Mouse (Mus musculus) thymus, postnatal 36 days (tissue): ENCODE measurements around the gene Nup210l.
A peak's percentile ranks its signal among the peaks of the same experiment; 100 is the strongest.

Experiments
- DNase-seq, 2 experiments: peaks; one replicate each; pipeline ENCODE4 v3.0.0; 2022; ENCODE audit warnings: mixed read lengths in 2 of 2

Nup210l gene

DNA sequence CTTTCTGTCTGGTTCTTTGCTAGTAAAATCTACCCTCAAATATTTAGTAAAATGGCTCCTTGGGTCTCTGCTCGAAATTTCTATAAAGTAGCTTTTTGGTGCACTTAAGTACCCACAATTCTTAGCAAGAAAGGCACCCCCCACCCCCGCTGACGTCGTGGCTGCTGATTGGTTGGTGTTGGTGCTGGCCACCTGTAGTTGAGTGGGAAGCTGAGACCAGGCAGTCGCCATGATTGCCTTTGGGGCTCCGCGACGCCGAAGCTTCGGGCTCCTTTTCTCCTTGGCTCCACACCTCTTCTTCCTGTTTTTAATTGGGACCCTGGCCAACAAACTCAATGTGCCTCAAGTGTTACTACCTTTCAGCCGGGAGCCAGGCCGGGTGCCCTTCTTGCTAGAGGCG, at the start of gene Nup210l:
Gene Nup210l, plus strand, starts transcription at position 195 of the 400 bp plus-strand sequence.
- DNase-seq: no peak

DNA sequence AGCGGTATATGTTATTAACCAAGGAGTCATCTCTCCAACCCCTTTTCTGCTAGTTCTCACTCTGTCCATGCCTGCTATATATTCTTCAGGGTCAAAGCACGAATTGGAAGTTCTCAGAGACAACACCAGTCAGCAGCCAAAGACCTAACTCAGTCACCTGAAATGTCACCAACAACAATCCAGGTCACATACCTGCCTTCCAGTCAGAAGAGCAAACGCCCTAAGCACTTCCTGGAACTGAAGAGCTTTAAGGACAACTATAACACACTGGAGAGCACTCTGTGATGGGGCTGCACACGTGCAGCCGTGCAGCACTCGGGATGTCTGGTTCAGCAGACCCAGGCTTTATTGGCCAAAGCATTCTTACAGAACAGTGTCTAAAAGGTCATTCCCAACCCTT, 42.4 kb upstream of the Nup210l start:
- no peak for DNase-seq

DNA sequence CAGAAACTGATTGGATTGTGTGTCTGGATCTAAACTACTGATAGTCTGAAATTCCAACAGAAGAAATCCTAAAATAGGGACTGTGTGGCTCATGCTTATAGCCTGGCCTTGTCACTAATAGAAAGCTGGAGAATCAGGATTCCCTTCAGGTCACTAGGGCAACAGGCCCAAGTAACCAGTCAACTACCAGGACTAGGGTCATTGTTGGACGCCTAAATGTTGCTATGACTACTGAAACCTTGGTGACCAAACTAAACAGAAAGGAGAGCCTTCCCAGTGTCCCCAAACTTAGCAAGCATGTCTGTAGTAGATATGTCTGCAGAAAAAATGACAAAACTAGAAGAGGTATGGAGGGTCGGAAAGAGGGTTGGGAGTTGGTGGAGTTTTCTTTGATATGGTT, 41.4 kb upstream of the Nup210l start:
- no peak for DNase-seq

- no peak for DNase-seq
Measured at GRCm38 (mm10) chr3:90064383-90064782, 39.5 kb upstream of the Nup210l start.

GRCm38 (mm10) chr3:90065553-90065952, 38.4 kb upstream of the Nup210l start:
- peak; percentile 41 to 52 for DNase-seq

- DNase-seq: no peak
Measured at GRCm38 (mm10) chr3:90067851-90068250, 36.1 kb upstream of the Nup210l start.

- no peak for DNase-seq
Measured at GRCm38 (mm10) chr3:90069688-90070087, 34.2 kb upstream of the Nup210l start.

DNA sequence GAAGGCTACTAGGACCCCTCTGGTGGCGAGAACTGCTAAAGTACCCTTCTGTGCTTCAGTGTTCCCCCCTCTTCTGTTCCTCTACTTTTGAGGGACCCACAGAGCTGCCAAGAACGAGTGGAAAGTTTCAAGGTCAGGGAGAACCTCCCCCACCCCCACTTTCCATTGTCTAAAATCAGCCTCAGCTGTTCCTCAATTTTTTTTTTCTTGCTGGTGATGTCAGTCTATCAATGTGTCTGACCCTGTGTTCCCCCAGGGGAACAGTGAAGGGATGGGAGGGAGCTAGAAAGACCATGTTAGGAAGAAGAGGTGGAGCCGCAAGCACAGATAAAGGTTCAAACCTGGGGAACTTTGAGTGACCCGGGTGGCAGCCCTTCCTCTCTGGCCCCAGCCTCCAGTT, 31.6 kb upstream of the Nup210l start, which contains the start of gene Tpm3:
Gene Tpm3, plus strand, starts transcription at position 356 of the 400 bp plus-strand sequence.
- DNase-seq: no peak

DNA sequence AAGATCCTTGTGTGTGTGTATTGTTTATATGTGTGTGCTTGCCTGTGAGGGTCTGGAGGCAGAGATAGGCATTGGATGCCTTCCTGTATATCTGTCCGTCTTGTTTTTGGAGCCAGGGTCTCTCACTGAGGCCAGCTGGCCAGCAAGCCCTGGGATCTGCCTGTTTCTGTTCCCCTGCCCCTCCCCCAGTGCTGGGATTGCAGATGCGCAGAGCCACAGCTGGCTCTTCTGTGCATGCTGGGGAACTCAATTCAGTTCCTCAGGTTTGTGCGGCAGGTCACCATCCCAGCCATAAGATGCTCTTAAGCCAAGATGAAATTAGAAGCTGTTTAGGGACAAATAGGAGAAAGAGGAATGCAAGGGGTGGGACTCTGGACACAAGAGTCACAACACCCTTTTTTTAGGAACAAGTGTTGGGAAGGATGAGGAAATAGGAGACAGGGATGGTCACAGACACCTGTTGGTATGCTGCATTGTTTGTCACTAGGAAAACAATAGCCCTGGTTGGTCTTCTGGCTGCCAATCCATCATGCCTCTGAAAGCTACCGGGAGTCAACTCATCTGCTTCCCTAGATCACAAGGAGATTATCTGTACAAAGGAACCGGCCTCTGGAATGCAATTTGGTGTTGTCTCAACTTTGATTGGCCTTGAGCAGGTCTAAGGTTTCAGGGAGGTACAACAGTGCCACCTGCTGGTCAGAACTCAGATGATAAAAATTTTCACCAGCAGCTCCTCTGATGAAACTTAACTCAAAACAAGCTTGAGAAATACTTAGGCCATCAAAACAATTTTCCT, 26.8 kb upstream of the Nup210l start:
- DNase-seq: peak; percentile 65 to 69

DNA sequence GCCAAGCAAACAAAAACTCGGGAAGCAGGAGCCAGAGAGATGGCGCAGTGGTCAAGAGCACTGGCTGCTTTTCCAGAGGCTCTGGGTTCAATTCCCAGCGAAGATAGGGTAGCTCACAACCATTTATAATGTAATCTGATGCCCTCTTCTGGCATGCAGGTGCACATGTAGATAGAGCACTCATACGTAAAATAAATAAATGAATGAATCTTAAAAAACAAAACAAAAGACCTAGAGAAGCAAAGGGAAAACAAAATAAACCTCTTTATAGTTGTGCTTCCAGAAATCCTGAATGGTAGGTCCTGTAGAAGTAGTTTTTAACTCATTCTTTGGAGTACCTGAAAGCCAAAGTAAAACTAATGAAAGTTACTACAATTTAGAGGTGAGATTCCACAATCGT, 25.7 kb upstream of the Nup210l start:
- DNase-seq: no peak

GRCm38 (mm10) chr3:90079133-90079762, 24.7 kb upstream of the Nup210l start:
- DNase-seq: peak; percentile 85 to 91

DNA sequence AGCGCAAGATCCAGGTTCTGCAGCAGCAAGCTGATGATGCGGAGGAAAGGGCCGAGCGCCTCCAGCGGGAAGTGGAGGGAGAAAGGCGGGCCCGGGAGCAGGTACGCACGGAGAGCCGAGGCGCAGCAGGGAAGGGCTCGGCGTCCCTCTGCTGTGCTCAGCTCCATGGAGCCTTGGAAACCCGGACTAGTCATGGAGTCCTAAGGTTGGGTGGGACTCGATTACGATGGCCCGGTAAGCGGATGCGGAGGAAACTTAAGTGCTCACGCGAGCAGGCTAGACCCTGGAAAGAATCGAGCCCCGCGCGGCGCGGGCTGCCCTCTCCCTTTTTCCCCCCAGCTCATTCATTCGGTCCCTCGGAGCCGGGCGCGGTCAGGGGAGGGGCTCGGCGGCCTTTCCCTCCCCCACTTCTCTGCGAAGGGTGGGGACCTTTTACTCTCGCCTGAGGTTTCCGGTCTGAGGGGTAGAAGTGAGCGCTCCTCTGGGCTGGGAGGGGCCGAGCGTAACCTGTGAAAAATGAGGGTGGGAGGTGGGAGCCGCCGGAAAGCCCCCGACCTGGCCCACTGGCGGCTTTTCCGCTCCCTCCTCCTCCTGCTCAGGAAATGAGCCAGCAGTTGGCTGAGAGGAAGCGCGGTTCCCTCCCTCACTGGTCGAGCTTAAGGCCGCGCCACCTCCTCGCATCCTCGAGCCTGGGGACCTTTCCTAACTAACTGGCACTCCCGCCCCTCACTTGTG, 24.0 kb upstream of the Nup210l start:
- peak; percentile 86 to 93 for DNase-seq

GRCm38 (mm10) chr3:90080498-90080863, 23.5 kb upstream of the Nup210l start:
- DNase-seq: no peak

- DNase-seq: no peak
Measured at GRCm38 (mm10) chr3:90081365-90082240, 22.3 kb upstream of the Nup210l start.

DNA sequence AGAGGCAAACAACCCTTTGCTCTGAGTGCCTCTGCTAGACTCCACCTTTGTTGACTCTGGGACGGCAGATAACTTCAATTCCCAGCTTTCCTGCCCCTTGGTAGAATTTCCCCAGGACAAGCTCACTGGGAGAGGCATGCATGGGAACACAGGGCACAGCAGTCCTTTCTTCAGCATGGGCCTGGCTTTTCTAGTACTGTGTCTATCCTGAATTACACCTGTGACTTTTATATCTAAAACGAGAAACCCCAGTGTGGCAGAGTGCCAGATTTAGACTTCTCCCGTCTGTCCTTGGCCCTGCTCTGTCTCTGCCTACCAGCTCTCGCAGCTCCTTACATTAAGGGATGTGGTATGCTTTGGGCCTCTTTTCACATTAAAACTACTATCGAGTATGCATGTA, 20.9 kb upstream of the Nup210l start:
- DNase-seq: no peak

GRCm38 (mm10) chr3:90083698-90084324, 20.1 kb upstream of the Nup210l start:
- no peak for DNase-seq

- no peak for DNase-seq
Measured at GRCm38 (mm10) chr3:90084790-90085189, 19.1 kb upstream of the Nup210l start.

DNA sequence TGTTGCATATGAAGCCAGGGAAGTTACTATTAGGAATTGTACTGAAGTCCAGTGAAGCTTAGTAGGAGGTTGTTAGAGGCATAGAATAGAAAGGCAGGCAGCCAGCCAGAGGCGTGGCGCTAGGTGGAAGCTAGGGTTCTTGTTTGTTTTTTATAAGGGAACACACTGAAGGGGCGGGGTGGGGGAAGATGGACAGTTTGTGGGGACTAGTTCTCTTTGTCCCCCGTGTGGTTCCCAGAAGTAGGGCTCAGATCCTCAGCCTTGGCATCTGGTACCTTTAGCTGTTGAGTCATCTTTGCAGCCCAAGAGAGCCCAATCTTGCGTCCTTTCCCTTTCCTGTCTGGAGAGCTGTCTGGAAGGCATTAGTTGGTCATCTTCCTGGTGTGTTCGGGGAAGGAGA, 18.7 kb upstream of the Nup210l start:
- no peak for DNase-seq

DNA sequence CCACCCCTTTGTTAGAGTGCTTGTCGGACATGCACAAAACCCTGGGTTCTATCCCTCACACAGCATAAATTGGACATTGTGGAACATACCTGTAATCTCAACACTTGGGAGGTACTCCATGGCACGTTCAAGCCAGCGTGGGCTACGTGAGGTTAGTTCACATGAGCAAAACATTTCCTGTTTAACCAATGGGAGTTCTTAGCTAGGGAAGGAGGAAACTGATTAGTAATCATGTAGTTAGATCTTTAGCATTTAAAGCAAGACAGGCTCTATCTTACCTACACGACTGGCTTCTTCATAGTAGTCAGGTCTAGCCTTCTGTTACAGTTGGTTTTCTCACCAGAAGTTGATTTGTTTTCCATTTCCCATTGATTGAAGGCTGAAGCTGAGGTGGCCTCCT, 17.9 kb upstream of the Nup210l start:
- DNase-seq: no peak

DNA sequence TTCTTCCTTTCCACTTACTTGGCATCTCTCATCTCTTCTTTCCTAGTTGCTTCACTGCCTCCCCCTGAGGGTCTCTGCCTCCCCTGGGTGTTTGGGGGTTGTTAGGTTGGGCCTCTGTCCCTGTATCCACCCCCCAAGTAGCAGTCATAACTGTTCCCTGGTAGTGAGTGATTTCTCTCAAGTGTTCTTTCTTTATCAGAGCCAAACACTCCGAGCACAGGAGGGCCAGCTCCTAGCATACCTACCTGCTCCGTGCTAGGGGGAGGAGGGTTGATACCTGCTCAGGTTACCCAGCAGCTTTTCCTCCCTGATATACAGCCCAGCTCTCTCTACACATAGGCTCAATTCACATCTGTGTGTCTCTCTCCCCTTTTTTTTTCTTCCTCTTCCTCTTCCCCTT, 15.3 kb upstream of the Nup210l start:
- no peak for DNase-seq

DNA sequence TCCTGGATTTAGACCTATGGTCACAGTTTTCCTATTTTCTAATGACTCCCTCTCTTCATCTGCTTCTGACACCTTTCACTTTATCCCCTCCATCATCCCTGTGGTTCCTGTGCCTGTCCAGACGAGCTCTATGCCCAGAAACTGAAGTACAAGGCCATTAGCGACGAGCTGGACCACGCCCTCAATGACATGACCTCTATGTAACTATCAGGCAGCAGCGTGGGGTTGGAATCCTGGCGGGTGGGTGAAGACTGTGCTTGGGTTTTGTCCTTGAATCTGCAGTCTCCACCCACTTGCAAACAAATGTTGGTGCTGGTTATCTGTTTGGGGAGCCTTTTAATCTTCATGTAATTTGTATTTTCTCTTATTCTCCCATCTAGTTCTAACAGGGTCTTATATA, 13.0 kb upstream of the Nup210l start:
- DNase-seq: no peak

GRCm38 (mm10) chr3:90094453-90094852, 9.5 kb upstream of the Nup210l start:
- DNase-seq: no peak
